ENCODE assay signal across 10 mouse cellular contexts in the genomic region with DNA sequence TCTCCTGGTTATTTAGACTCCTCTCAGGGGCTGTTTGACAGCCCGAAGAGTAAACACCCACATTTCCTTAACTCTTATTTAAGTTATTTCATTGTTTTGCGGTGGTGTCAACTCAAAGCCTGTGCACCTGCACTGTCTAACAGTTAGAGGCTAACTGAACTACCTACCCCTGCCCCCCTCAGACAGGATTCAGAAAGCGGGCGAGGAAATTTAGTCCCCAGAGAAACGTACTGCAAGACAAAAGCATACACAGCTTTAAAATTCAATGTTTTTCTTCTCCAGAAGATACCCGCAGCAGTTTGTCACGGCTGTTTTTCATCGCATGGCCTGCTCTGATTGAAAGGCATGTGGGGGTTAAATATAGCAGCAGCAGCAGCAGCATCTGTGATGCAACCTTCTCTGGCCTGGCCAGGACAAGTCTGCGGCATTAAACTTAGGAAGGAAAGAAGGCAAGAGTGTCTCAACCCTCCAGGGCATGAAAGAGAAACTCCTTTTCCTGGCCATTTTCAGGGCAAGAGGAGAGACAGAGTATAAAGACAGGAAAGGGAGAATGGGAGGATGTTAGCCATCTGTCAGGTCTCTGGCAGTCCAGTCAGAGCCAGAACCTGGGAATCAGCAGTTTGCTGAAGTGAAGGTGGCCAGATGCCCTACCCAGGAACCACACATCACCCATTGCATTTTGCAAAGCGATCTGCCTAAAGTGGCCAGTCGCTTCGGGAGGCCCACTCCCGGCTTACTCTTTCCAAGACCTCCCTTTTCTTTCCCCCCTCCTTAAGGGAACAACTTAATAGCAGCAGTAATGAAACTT. TPM values are rescaled to one million over a fixed set of nuclear protein-coding genes. Genes with fewer than 3 reads are reported as not detected.
DNase-seq lines count a peak whose midpoint lies in the region; ATAC-seq lines count a peak whose summit lies in the region.
"Had no signal": no experiment of that assay in that cellular context is flagged by ENCODE, and none has a peak within 500 bp of the region (broad histone marks: within the 10 kb centered on the region; RNA-seq: fewer than 3 reads in every experiment).

No protein-coding gene starts in this region.

- 34% methylated on average over 13 of the region's 13 CpGs for WGBS in heart, embryonic 11.5 days (ENCODE audit: insufficient replicate concordance)

- H3K4me3 ChIP-seq in heart, embryonic 11.5 days (ENCODE audit: low read depth, low read length), result no peak overlapping the region

- ATAC-seq in heart, embryonic 11.5 days (replicated peaks; ENCODE audit: insufficient number of reproducible peaks, low FRiP score, low TSS enrichment), result no peak
- peak; percentile 91 for ATAC-seq in megakaryocyte progenitor cell, adult 5-6 weeks (replicated peaks; ENCODE audit: poor library complexity)

- DNase-seq in heart, adult 11 months, result no peak
- peak; percentile 71 for DNase-seq in adipocyte (ENCODE audit: low spot score)
- DNase-seq in cerebellum, postnatal 25 days, result peak; percentile 23 to 37
- no peak for DNase-seq in lung, adult 18-20 months
- DNase-seq in frontal cortex, postnatal 10 days (ENCODE audit: low spot score in 2 of 2), result no peak
- DNase-seq in urinary bladder, postnatal 10 days (ENCODE audit: low spot score), result no peak
- DNase-seq: layer of hippocampus, adult 9-11 months; lung, postnatal 10 days had no signal

- H3K27ac ChIP-seq in heart, embryonic 11.5 days (ENCODE audit: low read depth, low read length), result peak overlapping the region; percentile 70

- no peaks in the 10 kb centered on the region for H3K36me3 ChIP-seq in heart, embryonic 11.5 days (ENCODE audit: control insufficient read depth, insufficient read depth, low read length)

- no peaks in the 10 kb centered on the region for H3K9me3 ChIP-seq in heart, embryonic 11.5 days (replicated peaks; ENCODE audit: control insufficient read depth, low read length)

- H3K4me2 ChIP-seq in heart, embryonic 11.5 days, result peak overlapping the region; percentile 40; the same call in 1 of the 2 replicates

- no peaks in the 10 kb centered on the region for H3K27me3 ChIP-seq in heart, embryonic 11.5 days (ENCODE audit: control insufficient read depth, insufficient read depth, low read length)

- H3K4me1 ChIP-seq in heart, embryonic 11.5 days (ENCODE audit: control insufficient read depth, insufficient read depth, low read length), result peaks cover 9% of the 10 kb centered on the region

- H3K9ac ChIP-seq in heart, embryonic 11.5 days (ENCODE audit: low read depth, low read length), result peak overlapping the region; percentile 43; the same call in 1 of the 2 replicates

RNA-seq across cellular contexts. Expression of gene Lrig2, which starts 53.9 kb away (rescaled TPM):
- 12.7 and 17.2 TPM in 2 replicates for polyA plus RNA-seq in heart, embryonic 11.5 days (2014; fragmentation: Nextera tagmentation; extraction: Ambion mirVana)
- total RNA-seq in megakaryocyte progenitor cell, adult 5-6 weeks (2015), result 11.1 and 17.4 TPM in 2 replicates
- 10.1 and 19.7 TPM in 2 replicates for total RNA-seq in megakaryocyte progenitor cell, adult 5-6 weeks (2017)

Comparison
In these comparisons a context has a peak if more than half of its experiments do, and no peak if none do; other contexts are left out.
1. DNase-seq: peak in adipocyte (single experiment) and cerebellum, postnatal 25 days (2 of 2); none in heart, adult 11 months (single experiment), lung, adult 18-20 months (0 of 2), frontal cortex, postnatal 10 days (0 of 2) and urinary bladder, postnatal 10 days (single experiment).